Mouse (Mus musculus) midbrain, embryonic 10.5 days (tissue): ENCODE data around the gene Igsf8. TPM values are rescaled to one million over a fixed set of nuclear protein-coding genes. Genes with fewer than 3 reads are reported as not detected.

Experiments used
- DNase-seq: peaks from one replicate; pipeline ENCODE4 v3.0.0-alpha.2; 2017; ENCODE audit warnings: low spot score
- H3K27ac ChIP-seq: fragments of 300-500 bp; sonication (generic); replicated peaks from 2 replicates; pipeline ENCODE4 v1.5.1; 2016; ENCODE audit warnings: mild to moderate bottlenecking
- H3K27me3 ChIP-seq: fragments of 300-500 bp; sonication (generic); 2 replicates; pipeline ENCODE4 v1.6.1; 2016; ENCODE audit warnings: low read depth, mild to moderate bottlenecking; ENCODE audit not compliant: poor library complexity, severe bottlenecking
- H3K36me3 ChIP-seq: fragments of 300-500 bp; sonication (generic); 2 replicates; pipeline ENCODE4 v1.6.1; 2016; ENCODE audit warnings: mild to moderate bottlenecking, moderate library complexity
- H3K4me1 ChIP-seq: fragments of 300-500 bp; sonication (generic); 2 replicates; pipeline ENCODE4 v1.6.1; 2016
- H3K4me3 ChIP-seq: fragments of 300-500 bp; sonication (generic); 2 replicates; pipeline ENCODE4 v1.5.1; 2016; ENCODE audit warnings: mild to moderate bottlenecking, moderate library complexity
- H3K9me3 ChIP-seq: fragments of 300-500 bp; sonication (generic); replicated peaks from 2 replicates; pipeline ENCODE4 v1.6.1; 2016; ENCODE audit warnings: mild to moderate bottlenecking
- WGBS: fragments of 180-500 bp; shearing (Covaris S2); methylation state at CpG from one replicate; pipeline ENCODE4 v1.1.7; 2016; 5-methylcytosine and 5-hydroxymethylcytosine counted together
- polyA plus RNA-seq: library from polyadenylated mRNA; unstranded; fragments of >200 nt; fragmentation: Nextera tagmentation; extraction: Ambion mirVana; gene quantifications from 2 replicates; pipeline ENCODE4 v1.2.1, GENCODE M21; 2016

Gene Igsf8
- polyA plus RNA-seq, 1 experiment from 2014 or later: 50.2 TPM

GRCm38 (mm10) chr1:172349916-172350812 is 88.7 kb downstream of the Igsf8 start:
- H3K36me3 ChIP-seq: no peaks in the 10 kb centered on the region
- peak; percentile 91 for DNase-seq
- peak overlapping the region; percentile 41 for H3K4me3 ChIP-seq
- H3K4me1 ChIP-seq: peaks cover 76% of the 10 kb centered on the region
- no peaks in the 10 kb centered on the region for H3K9me3 ChIP-seq
- 8% methylated on average over 19 of the region's 19 CpGs for WGBS
- H3K27ac ChIP-seq: peak overlapping the region; percentile 98
- peaks cover 62% of the 10 kb centered on the region for H3K27me3 ChIP-seq

DNA sequence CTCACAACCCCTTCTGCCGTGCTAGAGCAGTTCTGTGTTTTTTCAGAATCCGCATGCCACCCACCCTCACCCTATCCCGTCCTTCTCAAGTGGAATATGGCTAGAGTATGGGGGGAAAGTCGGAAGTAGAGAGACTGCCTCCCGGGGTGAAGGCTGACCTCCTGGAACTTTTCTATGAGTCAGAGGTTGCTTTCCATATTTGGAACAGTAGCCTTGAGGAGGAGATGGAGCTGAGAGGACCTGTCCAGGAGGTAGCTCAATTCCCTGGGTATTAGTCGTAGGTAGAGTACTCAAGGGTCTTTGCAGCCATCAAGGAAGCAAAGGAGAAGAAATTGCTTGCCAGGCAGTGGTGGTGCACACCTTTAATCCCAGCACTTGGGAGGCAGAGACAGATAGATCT is 90.6 kb downstream of the Igsf8 start:
- Histone ChIP-seq H3K9me3 (no peaks in the 10 kb centered on the region), H3K4me3 (no peak overlapping the region), H3K4me1 (peaks cover 94% of the 10 kb centered on the region), H3K36me3 (no peaks in the 10 kb centered on the region), H3K27ac (peak overlapping the region; percentile 98), H3K27me3 (peaks cover 71% of the 10 kb centered on the region)
- WGBS: 81% methylated on average over 6 of the region's 6 CpGs
- no peak for DNase-seq

DNA sequence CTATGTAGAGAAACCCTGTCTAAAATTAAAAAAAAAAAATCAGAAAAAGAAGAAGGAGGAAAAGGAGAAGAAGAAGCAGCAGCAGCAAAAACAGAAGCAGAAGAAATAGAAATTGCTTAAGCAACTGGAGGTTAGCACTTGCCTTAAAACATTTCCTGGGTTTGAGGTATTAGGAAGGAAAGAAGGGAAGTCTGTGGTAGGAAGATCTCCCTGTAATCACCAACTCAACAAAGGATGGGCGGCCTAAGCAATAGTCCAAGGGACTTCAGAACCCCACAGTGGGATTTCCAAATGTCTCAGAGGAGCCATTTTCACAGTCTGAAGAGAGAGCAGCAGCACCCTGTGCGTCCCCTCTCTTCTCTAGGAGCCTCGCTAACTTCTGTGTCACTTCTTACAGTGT is 91.0 kb downstream of the Igsf8 start:
- DNase-seq: no peak
- Histone ChIP-seq H3K4me3 (no peak overlapping the region), H3K9me3 (no peaks in the 10 kb centered on the region), H3K4me1 (peaks cover 91% of the 10 kb centered on the region), H3K27ac (peak overlapping the region; percentile 98), H3K27me3 (peaks cover 76% of the 10 kb centered on the region), H3K36me3 (no peaks in the 10 kb centered on the region)
- 86% methylated on average over 3 of the region's 3 CpGs for WGBS

GRCm38 (mm10) chr1:172355336-172355735 is 93.9 kb downstream of the Igsf8 start:
- Histone ChIP-seq H3K27me3 (peaks cover 97% of the 10 kb centered on the region), H3K9me3 (no peaks in the 10 kb centered on the region), H3K4me3 (no peak overlapping the region), H3K36me3 (no peaks in the 10 kb centered on the region), H3K4me1 (peaks cover 86% of the 10 kb centered on the region), H3K27ac (peak overlapping the region; percentile 98)
- DNase-seq: no peak
- 16% methylated on average over 3 of the region's 3 CpGs for whole genome bisulfite sequencing

DNA sequence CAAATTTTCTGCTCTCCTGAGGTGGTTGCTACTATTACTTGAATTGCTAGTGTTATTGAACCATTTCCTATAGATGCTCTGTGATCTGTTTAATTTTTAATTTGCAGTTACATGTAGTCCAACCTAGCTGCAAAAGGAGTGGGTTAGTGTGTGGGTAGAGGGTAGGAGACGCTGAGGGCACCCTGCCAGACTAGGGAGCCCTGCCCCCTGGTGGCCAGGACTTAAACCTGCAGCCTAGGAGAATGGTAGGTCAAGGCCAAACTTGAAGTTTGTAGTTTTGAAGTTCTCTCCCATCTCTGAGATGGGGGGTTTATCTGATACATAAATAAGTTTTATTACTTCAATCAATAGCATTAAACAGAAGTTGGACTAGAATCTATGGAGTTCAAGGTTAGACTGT is 96.1 kb downstream of the Igsf8 start:
- Histone ChIP-seq H3K27ac (no peak overlapping the region), H3K4me3 (no peak overlapping the region), H3K36me3 (no peaks in the 10 kb centered on the region), H3K4me1 (peaks cover 66% of the 10 kb centered on the region), H3K9me3 (no peaks in the 10 kb centered on the region), H3K27me3 (peaks cover 96% of the 10 kb centered on the region)
- whole genome bisulfite sequencing: 3% methylated on average over 1 of the region's 1 CpGs
- peak; percentile 49 for DNase-seq

DNA sequence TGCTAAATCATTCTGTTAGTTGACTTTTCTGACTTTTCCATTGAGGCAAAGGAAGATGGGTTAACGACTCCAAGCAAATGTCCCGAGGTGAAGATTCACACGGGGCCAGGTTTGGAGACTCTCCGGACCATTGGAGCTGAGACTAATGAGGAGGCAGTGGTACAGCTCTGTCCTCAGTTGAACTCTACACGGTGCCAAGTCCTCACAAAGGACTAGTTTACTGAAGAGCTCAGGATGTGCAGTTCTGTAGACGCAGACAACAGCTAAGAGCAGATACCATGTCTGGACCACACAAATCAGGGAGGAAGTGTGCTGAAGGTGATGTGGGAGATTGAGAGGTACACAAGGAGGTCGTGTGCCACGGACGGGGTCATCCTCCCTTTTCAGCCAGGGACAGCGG is 96.9 kb downstream of the Igsf8 start:
- Histone ChIP-seq H3K36me3 (no peaks in the 10 kb centered on the region), H3K4me3 (peak overlapping the region; percentile 23; the same call in 1 of the 2 replicates), H3K4me1 (peaks cover 59% of the 10 kb centered on the region), H3K9me3 (no peaks in the 10 kb centered on the region), H3K27me3 (peaks cover 96% of the 10 kb centered on the region), H3K27ac (peak overlapping the region; percentile 75)
- WGBS: 64% methylated on average over 10 of the region's 10 CpGs
- no peak for DNase-seq

DNA sequence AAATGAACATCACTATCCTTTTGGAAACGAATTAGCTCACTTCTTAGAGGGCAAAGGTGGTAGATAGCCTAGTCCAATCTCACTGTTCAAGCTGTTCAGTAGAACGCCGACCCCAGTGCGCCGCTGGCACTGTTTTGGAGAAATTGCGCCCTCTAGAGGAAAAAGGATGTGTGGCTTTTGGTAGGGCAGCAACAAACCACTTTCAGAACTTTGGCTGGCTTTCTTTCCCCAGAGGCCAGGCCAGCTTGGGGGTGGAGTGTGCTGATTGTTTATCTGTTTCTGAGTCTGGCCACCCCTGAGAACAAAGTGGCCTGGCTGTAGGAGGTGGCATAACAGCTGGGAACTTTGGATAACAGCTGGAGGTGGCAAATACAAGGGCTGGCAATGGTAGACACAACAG is 103.2 kb downstream of the Igsf8 start:
- Histone ChIP-seq H3K4me3 (no peak overlapping the region), H3K27me3 (peaks cover 73% of the 10 kb centered on the region), H3K36me3 (no peaks in the 10 kb centered on the region), H3K4me1 (peaks cover 18% of the 10 kb centered on the region), H3K27ac (no peak overlapping the region), H3K9me3 (no peaks in the 10 kb centered on the region)
- WGBS: 13% methylated on average over 6 of the region's 6 CpGs
- DNase-seq: peak; percentile 69

DNA sequence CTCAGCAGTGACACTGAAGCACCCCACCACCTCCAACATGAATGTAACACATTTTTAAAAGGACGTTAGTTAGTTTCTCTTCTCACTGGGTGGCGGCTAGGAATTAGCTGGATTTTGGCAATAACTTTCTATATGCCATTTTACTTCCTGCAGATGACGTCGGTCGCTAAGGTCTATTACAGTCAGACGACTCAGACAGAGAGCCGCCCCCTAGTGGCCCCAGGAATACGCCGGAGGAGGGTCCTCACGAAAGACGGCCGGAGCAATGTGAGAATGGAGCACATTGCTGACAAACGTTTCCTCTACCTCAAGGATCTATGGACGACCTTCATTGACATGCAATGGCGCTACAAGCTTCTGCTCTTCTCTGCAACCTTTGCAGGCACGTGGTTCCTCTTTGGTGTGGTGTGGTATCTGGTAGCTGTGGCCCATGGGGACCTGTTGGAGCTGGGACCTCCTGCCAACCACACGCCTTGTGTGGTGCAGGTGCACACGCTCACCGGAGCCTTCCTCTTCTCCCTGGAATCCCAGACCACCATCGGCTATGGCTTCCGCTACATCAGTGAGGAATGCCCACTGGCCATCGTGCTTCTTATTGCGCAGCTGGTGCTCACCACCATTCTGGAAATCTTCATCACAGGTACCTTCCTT is 107.5 kb downstream of the Igsf8 start:
- Histone ChIP-seq H3K27ac (no peak overlapping the region), H3K4me1 (peaks cover 12% of the 10 kb centered on the region), H3K27me3 (peaks cover 49% of the 10 kb centered on the region), H3K4me3 (no peak overlapping the region), H3K9me3 (no peaks in the 10 kb centered on the region), H3K36me3 (no peaks in the 10 kb centered on the region)
- 26% methylated on average over 23 of the region's 23 CpGs for WGBS
- DNase-seq: peak; percentile 74

Other genes starting within 250 kb of the Igsf8 start
- gene Vangl2, start 233.2 kb upstream of the Igsf8 start, polyA plus RNA-seq: 49.1 and 55.4 TPM in 2 replicates
- 5.5 and 6.9 TPM in 2 replicates for gene Nhlh1, start 204.1 kb upstream of the Igsf8 start, polyA plus RNA-seq
- gene Copa, start 179.1 kb upstream of the Igsf8 start, polyA plus RNA-seq: 175 and 206 TPM in 2 replicates
- 106 and 129 TPM in 2 replicates for gene Ncstn, start 178.8 kb upstream of the Igsf8 start, polyA plus RNA-seq
- gene Pex19, start 134.9 kb upstream of the Igsf8 start, polyA plus RNA-seq: 166 and 175 TPM in 2 replicates
- 124 and 138 TPM in 2 replicates for gene Dcaf8, start 113.6 kb upstream of the Igsf8 start, polyA plus RNA-seq
- 340 and 410 TPM in 2 replicates for gene Pea15a, start 54.8 kb upstream of the Igsf8 start, polyA plus RNA-seq
- gene Casq1, start 41.8 kb upstream of the Igsf8 start, polyA plus RNA-seq: 1.3 and 1.8 TPM in 2 replicates
- not detected in 2 replicates for gene Atp1a4, start 3.2 kb upstream of the Igsf8 start, polyA plus RNA-seq
- 3.0 and 4.3 TPM in 2 replicates for gene Atp1a2, start 36.4 kb downstream of the Igsf8 start, polyA plus RNA-seq
- gene Kcnj9, start 67.7 kb downstream of the Igsf8 start, polyA plus RNA-seq: 0.23 and 0.61 TPM in 2 replicates
- 0.46 and 0.75 TPM in 2 replicates for gene Kcnj10, start 79.6 kb downstream of the Igsf8 start, polyA plus RNA-seq
- 9.3 and 9.9 TPM in 2 replicates for gene Pigm, start 114.9 kb downstream of the Igsf8 start, polyA plus RNA-seq
- gene Slamf9, start 213.7 kb downstream of the Igsf8 start, polyA plus RNA-seq: 0.09 and 0.16 TPM in 2 replicates
- gene Igsf9, start 220.1 kb downstream of the Igsf8 start, polyA plus RNA-seq: 76.2 and 95.8 TPM in 2 replicates
- gene Tagln2, start 238.4 kb downstream of the Igsf8 start, polyA plus RNA-seq: 70.8 and 79.2 TPM in 2 replicates